Mouse (Mus musculus): Measurements from ENCODE around the gene Ugt1a8.
"Not testable (repeated sequence)": the region's sequence is repeated elsewhere in the genome, so short reads cannot be mapped to it uniquely, and the experiment has no call there.

DNA sequence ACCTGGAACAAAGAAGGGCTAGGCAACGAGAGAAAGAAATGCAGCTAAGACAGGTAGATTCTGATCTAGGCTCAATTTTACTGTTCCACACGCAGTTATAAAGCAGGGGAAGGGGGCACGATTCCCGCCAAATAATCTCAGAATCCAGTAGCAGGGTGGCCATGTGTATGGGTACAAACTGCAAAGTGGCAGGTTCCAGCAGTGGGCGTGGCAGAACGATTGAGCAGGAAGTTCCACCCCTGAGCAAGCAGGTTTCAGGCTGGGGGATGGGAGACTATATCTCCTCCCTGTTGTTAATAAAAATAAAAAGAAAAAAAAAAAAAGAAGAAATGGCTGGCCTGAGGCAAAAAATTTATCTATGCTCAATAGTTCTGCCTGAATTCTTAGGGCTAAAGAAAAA, 25.2 kb downstream of the Ugt1a8 start:
- not testable (repeated sequence) for TF ChIP-seq GATA1 (IDR thresholded peaks at IDR 0.05; ENCODE audit: borderline replicate concordance, low read length); FLI1 (IDR thresholded peaks at IDR 0.05; ENCODE audit: low read length)
